8 mouse cellular contexts compared by ENCODE assay signal in genomic region chr7:118129430-118130041, GRCm38 (mm10). TPM values are rescaled to one million over a fixed set of nuclear protein-coding genes. Genes with fewer than 3 reads are reported as not detected.
DNase-seq lines count a peak whose midpoint lies in the region; ATAC-seq and TF ChIP-seq lines count a peak whose summit lies in the region.

Gene Arl6ip1, minus strand, starts transcription at chr7:118129662.

- peak within 1 kb of the TSS; percentile 82 for H3K4me3 ChIP-seq in forebrain, embryonic 10.5 days
- H3K4me3 ChIP-seq in heart, embryonic 15.5 days, result peak within 1 kb of the TSS; percentile 93
- peak within 1 kb of the TSS; percentile 79 to 86 for H3K4me3 ChIP-seq in liver, embryonic 14.5 days (ENCODE audit: insufficient read depth in 1 of 2, low read depth in 2 of 2, low read length in 2 of 2)
- peak within 1 kb of the TSS; percentile 78 for H3K4me3 ChIP-seq in neural tube, embryonic 11.5 days (ENCODE audit: low read depth, low read length)
- H3K4me3 ChIP-seq in stomach, postnatal 0 days (ENCODE audit: low read depth, low read length), result peak within 1 kb of the TSS; percentile 80

- peak within 1 kb of the TSS; percentile 95 for H3K27ac ChIP-seq in forebrain, embryonic 10.5 days
- peak within 1 kb of the TSS; percentile 93 for H3K27ac ChIP-seq in heart, embryonic 15.5 days
- H3K27ac ChIP-seq in liver, embryonic 14.5 days, result peak within 1 kb of the TSS; percentile 91
- peak within 1 kb of the TSS; percentile 75 for H3K27ac ChIP-seq in neural tube, embryonic 11.5 days (ENCODE audit: low read depth, low read length)
- H3K27ac ChIP-seq in stomach, postnatal 0 days (replicated peaks), result peak within 1 kb of the TSS; percentile 97

- peak within 1 kb of the TSS; percentile 80 for H3K4me2 ChIP-seq in heart, embryonic 15.5 days
- peak within 1 kb of the TSS; percentile 81 for H3K4me2 ChIP-seq in liver, embryonic 14.5 days (ENCODE audit: low read depth)
- H3K4me2 ChIP-seq in neural tube, embryonic 11.5 days (ENCODE audit: low read depth), result peak within 1 kb of the TSS; percentile 58
- H3K4me2 ChIP-seq in stomach, postnatal 0 days (replicated peaks; ENCODE audit: low read depth), result peak within 1 kb of the TSS; percentile 83

- H3K9me3 ChIP-seq in forebrain, embryonic 10.5 days, result no peaks in the 10 kb centered on the region
- H3K9me3 ChIP-seq in heart, embryonic 15.5 days (replicated peaks), result no peaks in the 10 kb centered on the region
- no peaks in the 10 kb centered on the region for H3K9me3 ChIP-seq in liver, embryonic 14.5 days (ENCODE audit: control insufficient read depth, low read length)
- no peaks in the 10 kb centered on the region for H3K9me3 ChIP-seq in neural tube, embryonic 11.5 days (ENCODE audit: control insufficient read depth, low read length)
- no peaks in the 10 kb centered on the region for H3K9me3 ChIP-seq in stomach, postnatal 0 days (ENCODE audit: control insufficient read depth, low read length)

- no peaks in the 10 kb centered on the region for H3K27me3 ChIP-seq in forebrain, embryonic 10.5 days (ENCODE audit: poor library complexity, severe bottlenecking)
- no peaks in the 10 kb centered on the region for H3K27me3 ChIP-seq in heart, embryonic 15.5 days
- H3K27me3 ChIP-seq in liver, embryonic 14.5 days (ENCODE audit: control insufficient read depth, insufficient read depth, low read length), result no peaks in the 10 kb centered on the region
- no peaks in the 10 kb centered on the region for H3K27me3 ChIP-seq in neural tube, embryonic 11.5 days (ENCODE audit: control insufficient read depth, insufficient read depth, low read length)
- no peaks in the 10 kb centered on the region for H3K27me3 ChIP-seq in stomach, postnatal 0 days (ENCODE audit: control insufficient read depth, insufficient read depth, low read length)

- peak within 1 kb of the TSS; percentile 95 for H3K9ac ChIP-seq in heart, embryonic 15.5 days
- H3K9ac ChIP-seq in liver, embryonic 14.5 days (replicated peaks), result peak within 1 kb of the TSS; percentile 91
- H3K9ac ChIP-seq in neural tube, embryonic 11.5 days (ENCODE audit: low read length), result peak within 1 kb of the TSS; percentile 84
- H3K9ac ChIP-seq in stomach, postnatal 0 days (ENCODE audit: low read length), result peak within 1 kb of the TSS; percentile 92

- peak; percentile 96 for ATAC-seq in CD4-positive, CD25-positive, alpha-beta regulatory T cell, adult 4 months
- peak; percentile 98 for ATAC-seq in heart, embryonic 15.5 days (replicated peaks; ENCODE audit: insufficient number of reproducible peaks, insufficient read depth, low FRiP score, low read depth)
- peak; percentile 99 for ATAC-seq in liver, embryonic 14.5 days (ENCODE audit: insufficient read depth)
- peak; percentile 100 for ATAC-seq in neural tube, embryonic 11.5 days (ENCODE audit: insufficient read depth, low FRiP score, low TSS enrichment)
- peak; percentile 99 for ATAC-seq in stomach, postnatal 0 days (ENCODE audit: low FRiP score, low TSS enrichment)

- TF ChIP-seq CTCF in liver, embryonic 14.5 days (IDR thresholded peaks at IDR 0.05; ENCODE audit: low read depth), result no peak
- TF ChIP-seq CTCF in stomach, postnatal 0 days (IDR thresholded peaks at IDR 0.05; ENCODE audit: low read depth), result no peak

- peak; percentile 71 for TF ChIP-seq EP300 in liver, embryonic 14.5 days (IDR thresholded peaks at IDR 0.05; ENCODE audit: low read depth)
- peak; percentile 43 for TF ChIP-seq EP300 in stomach, postnatal 0 days (optimal IDR thresholded peaks at IDR 0.05)

- H3K36me3 ChIP-seq in forebrain, embryonic 10.5 days (replicated peaks), result peaks cover 32% of the 10 kb centered on the region
- peaks cover 14% of the 10 kb centered on the region for H3K36me3 ChIP-seq in heart, embryonic 15.5 days
- peaks cover 20% of the 10 kb centered on the region for H3K36me3 ChIP-seq in liver, embryonic 14.5 days (replicated peaks; ENCODE audit: control insufficient read depth, insufficient read depth, low read depth)
- no peaks in the 10 kb centered on the region for H3K36me3 ChIP-seq in neural tube, embryonic 11.5 days (ENCODE audit: control insufficient read depth, insufficient read depth, low read length)
- peaks cover 3% of the 10 kb centered on the region; the same call in 1 of the 2 replicates for H3K36me3 ChIP-seq in stomach, postnatal 0 days (ENCODE audit: control insufficient read depth, insufficient read depth, low read length)

- peak; percentile 96 for DNase-seq in c-Kit-positive CD71-negative TER-119-negative erythroid progenitor cells, embryonic 14.5 days (ENCODE audit: low read depth)
- peak; percentile 98 for DNase-seq in forebrain, embryonic 10.5 days (ENCODE audit: extremely low spot score, low spot score)
- peak; percentile 96 to 99 for DNase-seq in kidney, postnatal 25 days
- DNase-seq in liver, embryonic 14.5 days (ENCODE audit: low read depth in 3 of 3, low spot score in 3 of 3), result peak; percentile 99
- DNase-seq in neural tube, embryonic 11.5 days (ENCODE audit: low spot score), result peak; percentile 95
- DNase-seq in stomach, postnatal 0 days (ENCODE audit: low spot score), result peak; percentile 97

- WGBS in forebrain, embryonic 10.5 days, result under 1% methylated on average over 39 of the region's 39 CpGs
- WGBS in heart, embryonic 15.5 days, result under 1% methylated on average over 39 of the region's 39 CpGs
- WGBS in liver, embryonic 14.5 days (ENCODE audit: insufficient replicate concordance), result under 1% methylated on average over 39 of the region's 39 CpGs
- WGBS in neural tube, embryonic 11.5 days, result under 1% methylated on average over 39 of the region's 39 CpGs
- WGBS in stomach, postnatal 0 days, result under 1% methylated on average over 39 of the region's 39 CpGs

- H3K4me1 ChIP-seq in forebrain, embryonic 10.5 days, result peaks cover 38% of the 10 kb centered on the region
- peaks cover 25% of the 10 kb centered on the region for H3K4me1 ChIP-seq in heart, embryonic 15.5 days (replicated peaks)
- H3K4me1 ChIP-seq in liver, embryonic 14.5 days (replicated peaks; ENCODE audit: control insufficient read depth in 2 of 2, insufficient read depth in 2 of 2, low read length in 1 of 2), result peaks cover 17 to 20% of the 10 kb centered on the region in 2 experiments
- peaks cover 12% of the 10 kb centered on the region for H3K4me1 ChIP-seq in neural tube, embryonic 11.5 days (ENCODE audit: control insufficient read depth, insufficient read depth, low read length)
- no peaks in the 10 kb centered on the region for H3K4me1 ChIP-seq in stomach, postnatal 0 days (replicated peaks; ENCODE audit: control insufficient read depth, insufficient read depth)

RNA-seq across cellular contexts. Expression of gene Arl6ip1, which starts in this region (rescaled TPM):
- polyA plus RNA-seq in CD4-positive, CD25-positive, alpha-beta regulatory T cell, adult 4 months (2017; shearing (Covaris generic)), result 100 to 1,000 TPM; 637 to 665 TPM
- 495 and 509 TPM in 2 replicates for polyA plus RNA-seq in forebrain, embryonic 10.5 days (2016; fragmentation: Nextera tagmentation; extraction: Ambion mirVana)
- 270 and 363 TPM in 2 replicates for polyA plus RNA-seq in heart, embryonic 15.5 days (2015; fragmentation: Nextera tagmentation; extraction: Ambion mirVana)
- 109 and 184 TPM in 2 replicates for polyA plus RNA-seq in liver, embryonic 14.5 days (2012; rRNA removed)
- 224 and 231 TPM in 2 replicates for polyA plus RNA-seq in liver, embryonic 14.5 days (2014; fragmentation: Nextera tagmentation; extraction: Ambion mirVana)
- polyA plus RNA-seq in neural tube, embryonic 11.5 days (2014; fragmentation: Nextera tagmentation; extraction: Ambion mirVana), result 417 and 421 TPM in 2 replicates
- 264 and 345 TPM in 2 replicates for polyA plus RNA-seq in stomach, postnatal 0 days (2015; fragmentation: Nextera tagmentation; extraction: Ambion mirVana)

Comparison
In these comparisons a context has a peak if more than half of its experiments do, and no peak if none do; other contexts are left out.
1. Peak in every context shown above with its lines: DNase-seq, ATAC-seq, H3K4me3 ChIP-seq and H3K27ac ChIP-seq.